ENCODE assay signal across 9 mouse cellular contexts in genomic region chr7:112400175-112400574, GRCm38 (mm10). TPM values are rescaled to one million over a fixed set of nuclear protein-coding genes. Genes with fewer than 3 reads are reported as not detected.
A peak's percentile ranks its signal among the peaks of the same experiment; 100 is the strongest.
DNase-seq lines count a peak whose midpoint lies in the region; ATAC-seq and TF ChIP-seq lines count a peak whose summit lies in the region.
"Had no signal": no experiment of that assay in that cellular context is flagged by ENCODE, and none has a peak within 500 bp of the region (broad histone marks: within the 10 kb centered on the region; RNA-seq: fewer than 3 reads in every experiment).

No protein-coding gene starts in this region.

- peak; percentile 54 for DNase-seq in 416B (ENCODE audit: low read depth)
- DNase-seq in ZHBTc4 (ENCODE audit: low read depth, low spot score) = peak; percentile 86
- peak; percentile 85 to 89 for DNase-seq in cerebellum, postnatal 25 days
- DNase-seq in frontal cortex, postnatal 36 days (ENCODE audit: low spot score in 2 of 2) = peak; percentile 55 to 76
- DNase-seq in induced T-regulatory cell, adult 2 months (ENCODE audit: low read depth) = peak; percentile 77
- peak; percentile 46 to 64 for DNase-seq in left cerebral cortex, postnatal 36 days (ENCODE audit: low spot score in 2 of 2)

- no peak overlapping the region for H3K9ac ChIP-seq in midbrain, embryonic 15.5 days
- H3K9ac ChIP-seq: embryonic facial prominence, embryonic 15.5 days had no signal

- TF ChIP-seq CTCF in testis, adult 2 months (IDR thresholded peaks at IDR 0.05; ENCODE audit: control insufficient read depth, insufficient read depth, insufficient replicate concordance, low read depth, low read length) = peak; percentile 87

- no peak for TF ChIP-seq POLR2A in testis, adult 2 months (IDR thresholded peaks at IDR 0.05; ENCODE audit: control insufficient read depth, low read depth, low read length)

- ATAC-seq in midbrain, embryonic 15.5 days (replicated peaks) = 0 out of 2 replicates have a peak, but pooled peaks have one; percentile 37

- WGBS in midbrain, embryonic 15.5 days = 52% methylated on average over 6 of the region's 6 CpGs

- H3K27me3 ChIP-seq in midbrain, embryonic 15.5 days (replicated peaks) = no peaks in the 10 kb centered on the region
- H3K27me3 ChIP-seq in testis, adult 2 months (ENCODE audit: control insufficient read depth, insufficient read depth, low read length) = no peaks in the 10 kb centered on the region
- H3K27me3 ChIP-seq: embryonic facial prominence, embryonic 15.5 days had no signal

- intact Hi-C loops in left cerebral cortex, postnatal 36 days (cut with DNase I) = loop anchor here (5.0 kb wide), 1 partner anchor 467 kb away; no protein-coding TSS in a partner anchor

- no peak overlapping the region for H3K4me2 ChIP-seq in midbrain, embryonic 15.5 days
- H3K4me2 ChIP-seq: embryonic facial prominence, embryonic 15.5 days had no signal

- no peak overlapping the region for H3K4me3 ChIP-seq in midbrain, embryonic 15.5 days
- no peak overlapping the region for H3K4me3 ChIP-seq in testis, adult 2 months (ENCODE audit: control insufficient read depth, low read depth, low read length)
- H3K4me3 ChIP-seq: embryonic facial prominence, embryonic 15.5 days had no signal

- no peaks in the 10 kb centered on the region for H3K4me1 ChIP-seq in midbrain, embryonic 15.5 days
- H3K4me1 ChIP-seq in testis, adult 2 months (ENCODE audit: control insufficient read depth, insufficient read depth, low read length) = no peaks in the 10 kb centered on the region

- no peak overlapping the region for H3K27ac ChIP-seq in midbrain, embryonic 15.5 days
- no peak overlapping the region for H3K27ac ChIP-seq in testis, adult 2 months (ENCODE audit: control insufficient read depth, insufficient read depth, low read depth, low read length)
- H3K27ac ChIP-seq: embryonic facial prominence, embryonic 15.5 days had no signal

- no peaks in the 10 kb centered on the region for H3K36me3 ChIP-seq in midbrain, embryonic 15.5 days (replicated peaks)
- H3K36me3 ChIP-seq in testis, adult 2 months (ENCODE audit: control insufficient read depth, insufficient read depth, low read length) = no peaks in the 10 kb centered on the region
- H3K36me3 ChIP-seq: embryonic facial prominence, embryonic 15.5 days had no signal

- no peaks in the 10 kb centered on the region for H3K9me3 ChIP-seq in midbrain, embryonic 15.5 days
- H3K9me3 ChIP-seq: embryonic facial prominence, embryonic 15.5 days had no signal

RNA-seq across cellular contexts. Expression of gene Parva, which starts 27.1 kb away (rescaled TPM):
- total RNA-seq in left cerebral cortex, postnatal 36 days (2021) = 10 to 100 TPM; 49.1 to 60.9 TPM
- polyA plus RNA-seq in midbrain, embryonic 15.5 days (2015; fragmentation: Nextera tagmentation; extraction: Ambion mirVana) = 23.9 and 25.7 TPM in 2 replicates
- 4.3 and 5.4 TPM in 2 replicates for polyA plus RNA-seq in testis, adult 2 months (2012; rRNA removed)
